Mouse (Mus musculus) lung, adult 2 months (tissue): ENCODE measurements around the gene Nisch.

ENCODE experiments used
- CTCF ChIP-seq: fragments of 200-500 bp; IDR thresholded peaks from 2 replicates; pipeline ENCODE4 v1.5.1; 2011; ENCODE audit warnings: mild to moderate bottlenecking, low read length, control low read depth; ENCODE audit not compliant: insufficient read depth
- POLR2A ChIP-seq: fragments of 200-500 bp; IDR thresholded peaks from 2 replicates; pipeline ENCODE4 v1.6.1; 2011; ENCODE audit warnings: low read depth, mild to moderate bottlenecking, control low read depth, low read length, borderline replicate concordance; ENCODE audit errors: extremely low read depth

GRCm38 (mm10) chr14:31240528-31240927 lies 23.8 kb upstream of the Nisch start:
- TF ChIP-seq CTCF = no peak
- no peak for TF ChIP-seq POLR2A
